Mouse (Mus musculus): ENCODE results near the gene Krtap1-5. TPM values are rescaled to one million over a fixed set of nuclear protein-coding genes. Genes with fewer than 3 reads are reported as not detected.
"Not testable (repeated sequence)": the region's sequence is repeated elsewhere in the genome, so short reads cannot be mapped to it uniquely, and the experiment has no call there.

The Krtap1-5 gene
- polyA plus RNA-seq (2015; fragmentation: Nextera tagmentation; extraction: Ambion mirVana): 0.26 TPM in 1 of 2 replicates, not detected in the other

- ATAC-seq (no peak), DNase-seq (ENCODE audit: low spot score) (no peak)
- Histone ChIP-seq H3K9me3 (ENCODE audit: low read length) (no peaks in the 10 kb centered on the region), H3K4me2 (replicated peaks; ENCODE audit: low read depth, low read length) (no peak within 1 kb of the TSS), H3K4me3 (ENCODE audit: low read depth, low read length) (no peak within 1 kb of the TSS), H3K36me3 (ENCODE audit: insufficient read depth, low read length) (no peaks in the 10 kb centered on the region), H3K27me3 (replicated peaks; ENCODE audit: insufficient read depth, low read length) (no peaks in the 10 kb centered on the region), H3K4me1 (ENCODE audit: insufficient read depth, low read depth, low read length) (no peaks in the 10 kb centered on the region), H3K9ac (replicated peaks; ENCODE audit: low read depth) (no peak within 1 kb of the TSS), H3K27ac (ENCODE audit: low read length) (no peak within 1 kb of the TSS)
- WGBS: 85% methylated on average over 6 of the region's 6 CpGs
- TF ChIP-seq CTCF (IDR thresholded peaks at IDR 0.05): no peak
- TF ChIP-seq EP300 (IDR thresholded peaks at IDR 0.05): no peak
Measured at GRCm38 (mm10) chr11:99580636-99581035, at the start of gene Krtap1-5. Gene Krtap1-5 (minus strand): TSS chr11:99581016.

- H3K4me1 ChIP-seq (ENCODE audit: insufficient read depth, low read depth, low read length): no peaks in the 10 kb centered on the region
- H3K4me2 ChIP-seq (replicated peaks; ENCODE audit: low read depth, low read length): no peak within 1 kb of the TSS
- ATAC-seq: no peak
- no peak within 1 kb of the TSS for H3K9ac ChIP-seq (replicated peaks; ENCODE audit: low read depth)
- DNase-seq (ENCODE audit: low spot score): no peak
- TF ChIP-seq EP300 (IDR thresholded peaks at IDR 0.05) (no peak), CTCF (IDR thresholded peaks at IDR 0.05) (no peak)
- H3K27ac ChIP-seq (ENCODE audit: low read length): no peak within 1 kb of the TSS
- H3K27me3 ChIP-seq (replicated peaks; ENCODE audit: insufficient read depth, low read length): no peaks in the 10 kb centered on the region
- WGBS: 76% methylated on average over 4 of the region's 4 CpGs
- no peaks in the 10 kb centered on the region for H3K9me3 ChIP-seq (ENCODE audit: low read length)
- H3K36me3 ChIP-seq (ENCODE audit: insufficient read depth, low read length): no peaks in the 10 kb centered on the region
- no peak within 1 kb of the TSS for H3K4me3 ChIP-seq (ENCODE audit: low read depth, low read length)
Measured at GRCm38 (mm10) chr11:99628138-99628537, 47.3 kb upstream of the Krtap1-5 start, which contains the start of gene Krtap4-1. Gene Krtap4-1 (minus strand): TSS chr11:99628238.

- Histone ChIP-seq H3K9ac (replicated peaks; ENCODE audit: low read depth) (no peak within 1 kb of the TSS), H3K27me3 (replicated peaks; ENCODE audit: insufficient read depth, low read length) (no peaks in the 10 kb centered on the region), H3K27ac (ENCODE audit: low read length) (no peak within 1 kb of the TSS), H3K4me1 (ENCODE audit: insufficient read depth, low read depth, low read length) (no peaks in the 10 kb centered on the region), H3K4me2 (replicated peaks; ENCODE audit: low read depth, low read length) (no peak within 1 kb of the TSS), H3K4me3 (ENCODE audit: low read depth, low read length) (no peak within 1 kb of the TSS), H3K36me3 (ENCODE audit: insufficient read depth, low read length) (no peaks in the 10 kb centered on the region), H3K9me3 (ENCODE audit: low read length) (no peaks in the 10 kb centered on the region)
- whole genome bisulfite sequencing: 73% methylated on average over 2 of the region's 2 CpGs
- no peak for DNase-seq (ENCODE audit: low spot score)
- no peak for ATAC-seq
- TF ChIP-seq EP300 (IDR thresholded peaks at IDR 0.05) (no peak), CTCF (IDR thresholded peaks at IDR 0.05) (no peak)
Measured at GRCm38 (mm10) chr11:99620335-99620734, 39.5 kb upstream of the Krtap1-5 start, which contains the start of gene Gm11562. Gene Gm11562 (minus strand): TSS chr11:99620435.

- ATAC-seq (no peak), DNase-seq (ENCODE audit: low spot score) (no peak)
- TF ChIP-seq CTCF (IDR thresholded peaks at IDR 0.05): no peak
- no peak for TF ChIP-seq EP300 (IDR thresholded peaks at IDR 0.05)
- H3K4me1 ChIP-seq (ENCODE audit: insufficient read depth, low read depth, low read length): no peaks in the 10 kb centered on the region
- H3K9me3 ChIP-seq (ENCODE audit: low read length): no peaks in the 10 kb centered on the region
- H3K9ac ChIP-seq (replicated peaks; ENCODE audit: low read depth): no peak within 1 kb of the TSS
- no peak within 1 kb of the TSS for H3K4me2 ChIP-seq (replicated peaks; ENCODE audit: low read depth, low read length)
- H3K27ac ChIP-seq (ENCODE audit: low read length): no peak within 1 kb of the TSS
- no peak within 1 kb of the TSS for H3K4me3 ChIP-seq (ENCODE audit: low read depth, low read length)
- H3K27me3 ChIP-seq (replicated peaks; ENCODE audit: insufficient read depth, low read length): no peaks in the 10 kb centered on the region
- H3K36me3 ChIP-seq (ENCODE audit: insufficient read depth, low read length): no peaks in the 10 kb centered on the region
- 52% methylated on average over 3 of the region's 3 CpGs for whole genome bisulfite sequencing
Measured at GRCm38 (mm10) chr11:99614796-99615363, 34.1 kb upstream of the Krtap1-5 start, which contains the start of gene Krtap2-4. Gene Krtap2-4 (minus strand): TSS chr11:99614846.

- DNase-seq (ENCODE audit: low spot score); H3K4me3 ChIP-seq (ENCODE audit: low read depth, low read length); H3K36me3 ChIP-seq (ENCODE audit: insufficient read depth, low read length); H3K9ac ChIP-seq (replicated peaks; ENCODE audit: low read depth); H3K4me2 ChIP-seq (replicated peaks; ENCODE audit: low read depth, low read length); H3K27ac ChIP-seq (ENCODE audit: low read length); H3K9me3 ChIP-seq (ENCODE audit: low read length); H3K4me1 ChIP-seq (ENCODE audit: insufficient read depth, low read depth, low read length); H3K27me3 ChIP-seq (replicated peaks; ENCODE audit: insufficient read depth, low read length); ATAC-seq: not testable (repeated sequence)
- WGBS: 55% methylated on average over 1 of the region's 2 CpGs
Measured at GRCm38 (mm10) chr11:99610089-99610488, 29.3 kb upstream of the Krtap1-5 start, which contains the start of gene Gm11937. Gene Gm11937 (minus strand): TSS chr11:99610189.

GRCm38 (mm10) chr11:99609126-99609525 lies 28.3 kb upstream of the Krtap1-5 start:
- no peaks in the 10 kb centered on the region for H3K4me1 ChIP-seq (ENCODE audit: insufficient read depth, low read depth, low read length)
- H3K27me3 ChIP-seq (replicated peaks; ENCODE audit: insufficient read depth, low read length): no peaks in the 10 kb centered on the region
- H3K4me2 ChIP-seq (replicated peaks; ENCODE audit: low read depth, low read length): no peak overlapping the region
- H3K9me3 ChIP-seq (ENCODE audit: low read length): no peaks in the 10 kb centered on the region
- no peaks in the 10 kb centered on the region for H3K36me3 ChIP-seq (ENCODE audit: insufficient read depth, low read length)
- no peak overlapping the region for H3K27ac ChIP-seq (ENCODE audit: low read length)
- no peak overlapping the region for H3K9ac ChIP-seq (replicated peaks; ENCODE audit: low read depth)
- ATAC-seq (no peak), DNase-seq (ENCODE audit: low spot score) (no peak)
- TF ChIP-seq EP300 (IDR thresholded peaks at IDR 0.05): no peak
- TF ChIP-seq CTCF (IDR thresholded peaks at IDR 0.05): no peak
- WGBS: 70% methylated on average over 1 of the region's 1 CpGs
- no peak overlapping the region for H3K4me3 ChIP-seq (ENCODE audit: low read depth, low read length)

- not testable (repeated sequence) for H3K27ac ChIP-seq (ENCODE audit: low read length); H3K9ac ChIP-seq (replicated peaks; ENCODE audit: low read depth); H3K4me2 ChIP-seq (replicated peaks; ENCODE audit: low read depth, low read length); ATAC-seq; H3K27me3 ChIP-seq (replicated peaks; ENCODE audit: insufficient read depth, low read length); H3K36me3 ChIP-seq (ENCODE audit: insufficient read depth, low read length); H3K4me1 ChIP-seq (ENCODE audit: insufficient read depth, low read depth, low read length); DNase-seq (ENCODE audit: low spot score); H3K4me3 ChIP-seq (ENCODE audit: low read depth, low read length); H3K9me3 ChIP-seq (ENCODE audit: low read length)
- WGBS: 48% methylated on average over 1 of the region's 1 CpGs
Measured at GRCm38 (mm10) chr11:99603208-99603607, 22.4 kb upstream of the Krtap1-5 start, which contains the start of gene Gm11938. Gene Gm11938 (minus strand): TSS chr11:99603308.

GRCm38 (mm10) chr11:99597742-99598141 lies 16.9 kb upstream of the Krtap1-5 start, which contains the start of gene Krtap9-3:
Gene Krtap9-3 (minus strand): TSS chr11:99598105.
- ATAC-seq; H3K36me3 ChIP-seq (ENCODE audit: insufficient read depth, low read length); H3K4me1 ChIP-seq (ENCODE audit: insufficient read depth, low read depth, low read length); H3K9ac ChIP-seq (replicated peaks; ENCODE audit: low read depth); H3K9me3 ChIP-seq (ENCODE audit: low read length); H3K27ac ChIP-seq (ENCODE audit: low read length); H3K4me3 ChIP-seq (ENCODE audit: low read depth, low read length); DNase-seq (ENCODE audit: low spot score); H3K4me2 ChIP-seq (replicated peaks; ENCODE audit: low read depth, low read length); H3K27me3 ChIP-seq (replicated peaks; ENCODE audit: insufficient read depth, low read length): not testable (repeated sequence)
- 64% methylated on average over 6 of the region's 6 CpGs for WGBS

Measured in lung, postnatal 0 days (tissue).